Mouse (Mus musculus) liver, embryonic 14.5 days (tissue): Measurements from ENCODE around the gene Smarcd3.

ENCODE experiments used
- CTCF ChIP-seq: IDR thresholded peaks from 2 replicates; pipeline ENCODE4 v1.5.1; 2016; ENCODE audit warnings: antibody characterized with exemption, low read depth, control low read depth
- EP300 ChIP-seq: IDR thresholded peaks from 2 replicates; pipeline ENCODE4 v1.6.1; 2016; ENCODE audit warnings: antibody characterized with exemption, low read depth

GRCm38 (mm10) chr5:24591796-24592470, 32.3 kb downstream of the Smarcd3 start:
- TF ChIP-seq CTCF: no peak
- TF ChIP-seq EP300: no peak
